Mouse (Mus musculus) spleen, adult 12 weeks (tissue): ENCODE measurements around the gene Zfp568.

ENCODE experiments used
- DNase-seq: peaks from one replicate; pipeline ENCODE4 v3.0.0; 2022; ENCODE audit warnings: low spot score

Zfp568 gene

GRCm38 (mm10) chr7:29992698-29993097 lies 8.9 kb downstream of the Zfp568 start:
- DNase-seq: no peak

GRCm38 (mm10) chr7:29993340-29993739 lies 9.6 kb downstream of the Zfp568 start:
- no peak for DNase-seq

- no peak for DNase-seq
Observed at GRCm38 (mm10) chr7:29995134-29995533, 11.4 kb downstream of the Zfp568 start.

GRCm38 (mm10) chr7:30000601-30001000 lies 16.8 kb downstream of the Zfp568 start:
- no peak for DNase-seq

GRCm38 (mm10) chr7:30007601-30008000 lies 23.8 kb downstream of the Zfp568 start:
- DNase-seq: no peak

- DNase-seq: no peak
Observed at GRCm38 (mm10) chr7:30008020-30008690, 24.4 kb downstream of the Zfp568 start.

GRCm38 (mm10) chr7:30009321-30010085 lies 25.7 kb downstream of the Zfp568 start:
- DNase-seq: no peak

- no peak for DNase-seq
Observed at GRCm38 (mm10) chr7:30010551-30011195, 26.9 kb downstream of the Zfp568 start.

GRCm38 (mm10) chr7:30012956-30013363 lies 29.2 kb downstream of the Zfp568 start:
- DNase-seq: peak; percentile 13

GRCm38 (mm10) chr7:30017226-30017625 lies 33.5 kb downstream of the Zfp568 start:
- no peak for DNase-seq

GRCm38 (mm10) chr7:30019543-30019942 lies 35.8 kb downstream of the Zfp568 start:
- DNase-seq: no peak

- DNase-seq: no peak
Observed at GRCm38 (mm10) chr7:30023324-30023723, 39.6 kb downstream of the Zfp568 start.

- peak; percentile 36 for DNase-seq
Observed at GRCm38 (mm10) chr7:30023800-30024199, 40.0 kb downstream of the Zfp568 start.

- no peak for DNase-seq
Observed at GRCm38 (mm10) chr7:30025358-30025757, 41.6 kb downstream of the Zfp568 start.

- no peak for DNase-seq
Observed at GRCm38 (mm10) chr7:30027331-30027730, 43.6 kb downstream of the Zfp568 start.

- no peak for DNase-seq
Observed at GRCm38 (mm10) chr7:30028572-30028971, 44.8 kb downstream of the Zfp568 start.

GRCm38 (mm10) chr7:30030677-30031076 lies 46.9 kb downstream of the Zfp568 start:
- DNase-seq: no peak

GRCm38 (mm10) chr7:30031379-30031778 lies 47.6 kb downstream of the Zfp568 start:
- no peak for DNase-seq

GRCm38 (mm10) chr7:30034331-30034730 lies 50.6 kb downstream of the Zfp568 start:
- DNase-seq: no peak

GRCm38 (mm10) chr7:30044354-30044753 lies 60.6 kb downstream of the Zfp568 start:
- DNase-seq: no peak

GRCm38 (mm10) chr7:30048126-30048525 lies 64.4 kb downstream of the Zfp568 start:
- no peak for DNase-seq

- peak; percentile 75 for DNase-seq
Observed at GRCm38 (mm10) chr7:30050882-30051548, 67.3 kb downstream of the Zfp568 start, which contains the start of gene Zfp14. TSS of gene Zfp14 (minus strand) at chr7:30051380.
